Mouse (Mus musculus): ENCODE measurements around the gene Zbtb45. TPM values are rescaled to one million over a fixed set of nuclear protein-coding genes. Genes with fewer than 3 reads are reported as not detected.

Zbtb45 gene
- total RNA-seq (2022), result 1 to 10 TPM; 2.5 to 3.6 (median 2.8) TPM

- DNase-seq (ENCODE audit: low spot score in 2 of 2), result no peak
Measured at GRCm38 (mm10) chr7:13010005-13010908, at the start of gene Zbtb45. Zbtb45 (minus strand) TSS chr7:13010034.

DNA sequence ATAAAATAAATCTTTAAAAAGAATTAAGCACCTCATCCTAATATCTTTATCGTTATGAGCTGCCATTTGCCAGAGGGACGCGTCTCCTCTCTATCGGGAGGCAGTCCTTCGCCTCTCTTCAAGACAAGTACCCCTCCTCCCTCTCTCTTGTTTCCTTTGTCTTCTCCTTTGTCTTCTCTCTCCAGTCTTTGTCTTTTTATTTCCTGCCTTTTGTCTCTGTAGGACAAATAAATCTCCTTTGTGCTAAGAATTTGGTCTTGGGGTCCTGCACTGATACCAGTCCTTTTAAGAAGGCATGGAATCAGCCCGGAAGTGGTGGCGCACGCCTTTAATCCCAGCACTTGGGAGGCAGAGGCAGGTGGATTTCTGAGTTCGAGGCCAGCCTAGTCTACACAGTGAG, 49.7 kb upstream of the Zbtb45 start:
- no peak for DNase-seq (ENCODE audit: low spot score in 2 of 2)

- no peak for DNase-seq (ENCODE audit: low spot score in 2 of 2)
Measured at GRCm38 (mm10) chr7:13056913-13057700, 47.3 kb upstream of the Zbtb45 start.

DNA sequence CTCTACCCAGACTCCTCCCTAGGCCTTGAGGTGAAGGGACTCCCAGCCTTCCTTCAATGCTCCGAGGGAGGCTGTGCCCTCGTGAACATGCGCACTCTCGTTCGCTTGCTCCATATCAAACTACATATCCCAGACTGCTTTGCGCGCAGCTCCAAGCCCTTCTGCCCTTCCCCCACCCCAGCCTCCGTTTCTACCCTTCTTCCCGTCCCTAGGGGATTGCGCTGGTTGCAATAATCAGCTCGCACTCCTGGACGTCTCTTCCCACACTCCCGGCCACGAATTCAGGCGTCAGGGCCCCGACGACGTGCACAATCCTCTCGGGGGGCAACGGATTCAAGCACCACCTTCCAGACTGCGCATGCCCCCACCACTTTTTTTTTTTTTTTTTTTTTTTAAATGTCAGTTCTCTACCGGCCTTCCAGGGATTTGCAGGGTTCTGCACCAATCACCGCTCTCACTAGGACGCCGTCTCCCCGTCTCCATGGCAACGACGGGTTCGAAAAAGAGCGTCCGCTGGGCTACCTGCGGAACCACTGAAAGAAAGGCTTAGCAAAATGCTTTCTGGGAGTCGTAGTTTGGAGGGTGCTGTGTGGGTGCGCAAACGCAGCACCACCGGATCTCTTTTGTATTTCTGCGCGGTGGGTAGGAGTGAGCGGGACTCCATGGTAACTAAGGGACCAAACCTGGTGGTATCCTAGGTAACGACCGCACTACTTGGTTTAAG, 44.6 kb upstream of the Zbtb45 start, which contains the start of gene Mzf1:
Mzf1 (minus strand) TSS at position 478 of the 724 bp plus-strand sequence.
- DNase-seq (ENCODE audit: low spot score in 2 of 2), result peak; percentile 84 to 87

DNA sequence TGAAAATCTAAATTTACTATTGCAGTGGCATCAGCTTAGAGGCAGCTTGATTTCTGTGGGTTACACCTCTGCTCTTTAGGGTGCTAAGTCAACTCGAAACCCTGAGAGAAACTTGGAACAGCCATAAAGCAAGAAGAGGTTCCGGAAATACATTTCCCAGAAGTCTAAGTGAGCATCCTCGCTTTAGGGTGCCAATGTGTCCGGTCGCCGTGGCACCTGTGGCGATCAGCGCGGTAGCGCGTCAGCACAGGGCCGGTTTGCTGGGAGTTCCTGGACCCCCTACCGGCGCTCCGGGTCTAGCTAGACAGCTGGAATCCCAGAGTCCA, 44.1 kb upstream of the Zbtb45 start:
- no peak for DNase-seq (ENCODE audit: low spot score in 2 of 2)

DNA sequence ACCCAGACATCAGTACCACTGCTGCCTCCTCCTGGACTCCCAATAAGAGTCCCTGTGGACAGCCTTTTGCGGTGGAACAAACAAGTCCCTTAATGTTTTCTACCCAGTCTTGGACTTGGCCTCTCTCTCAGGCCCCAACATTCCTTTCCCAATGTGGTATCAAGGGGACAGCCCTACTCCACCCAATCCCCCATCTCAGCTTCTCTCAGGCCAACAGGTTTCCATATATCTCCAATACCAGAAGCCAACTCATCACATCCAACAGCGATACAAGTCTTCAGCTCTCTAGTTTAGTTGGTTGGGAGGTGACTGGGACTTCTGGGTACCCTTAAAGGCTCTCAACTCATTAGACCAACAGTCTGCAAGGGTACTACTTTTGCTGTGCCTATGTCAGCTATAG, 43.7 kb upstream of the Zbtb45 start:
- DNase-seq (ENCODE audit: low spot score in 2 of 2), result no peak

- DNase-seq (ENCODE audit: low spot score in 2 of 2), result no peak
Measured at GRCm38 (mm10) chr7:13053001-13053400, 43.2 kb upstream of the Zbtb45 start.

GRCm38 (mm10) chr7:13046084-13046483, 36.2 kb upstream of the Zbtb45 start:
- DNase-seq (ENCODE audit: low spot score in 2 of 2), result no peak

- DNase-seq (ENCODE audit: low spot score in 2 of 2), result no peak
Measured at GRCm38 (mm10) chr7:13044254-13044625, 34.4 kb upstream of the Zbtb45 start.

- DNase-seq (ENCODE audit: low spot score in 2 of 2), result no peak
Measured at GRCm38 (mm10) chr7:13043445-13044253, 33.8 kb upstream of the Zbtb45 start.

- DNase-seq (ENCODE audit: low spot score in 2 of 2), result no peak
Measured at GRCm38 (mm10) chr7:13043120-13043444, 33.2 kb upstream of the Zbtb45 start.

DNA sequence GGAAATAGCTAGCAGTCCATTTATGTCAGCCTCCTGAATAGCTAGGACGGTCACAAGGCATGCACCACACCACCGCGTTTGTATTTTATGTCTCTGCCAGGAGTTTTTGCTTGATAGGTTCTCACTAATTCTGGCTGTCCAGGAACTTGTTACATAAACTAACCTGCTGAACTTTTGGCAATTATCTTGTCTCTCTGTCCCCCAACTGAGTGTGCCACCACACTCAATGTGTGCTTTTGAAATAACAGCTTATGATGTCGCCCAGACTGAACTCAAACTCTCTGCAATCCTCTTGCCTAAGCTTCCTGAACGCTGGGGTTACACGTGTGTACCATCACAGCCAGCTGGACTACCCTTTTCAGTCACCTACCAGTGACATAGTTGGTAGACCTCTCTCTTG, 32.7 kb upstream of the Zbtb45 start:
- no peak for DNase-seq (ENCODE audit: low spot score in 2 of 2)

DNA sequence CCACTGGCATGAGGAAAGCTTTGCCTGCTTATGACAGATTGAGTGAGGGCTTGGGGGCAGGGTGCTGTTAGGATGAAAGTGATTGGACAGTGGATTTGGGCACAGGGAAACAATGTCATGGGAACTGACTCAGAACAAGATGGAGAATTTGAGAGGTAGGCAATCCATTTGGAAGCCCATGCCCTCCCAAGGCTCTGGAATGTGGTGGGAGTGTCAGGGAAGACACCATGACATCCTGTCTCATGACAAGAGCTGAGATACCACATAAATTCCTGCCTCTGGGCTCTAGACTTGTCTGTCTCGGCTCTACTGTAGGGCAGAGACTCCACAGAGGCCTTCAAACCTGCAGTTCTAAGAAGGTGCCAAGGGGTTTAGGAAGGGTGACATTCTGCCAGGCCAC, 31.4 kb upstream of the Zbtb45 start:
- no peak for DNase-seq (ENCODE audit: low spot score in 2 of 2)

DNA sequence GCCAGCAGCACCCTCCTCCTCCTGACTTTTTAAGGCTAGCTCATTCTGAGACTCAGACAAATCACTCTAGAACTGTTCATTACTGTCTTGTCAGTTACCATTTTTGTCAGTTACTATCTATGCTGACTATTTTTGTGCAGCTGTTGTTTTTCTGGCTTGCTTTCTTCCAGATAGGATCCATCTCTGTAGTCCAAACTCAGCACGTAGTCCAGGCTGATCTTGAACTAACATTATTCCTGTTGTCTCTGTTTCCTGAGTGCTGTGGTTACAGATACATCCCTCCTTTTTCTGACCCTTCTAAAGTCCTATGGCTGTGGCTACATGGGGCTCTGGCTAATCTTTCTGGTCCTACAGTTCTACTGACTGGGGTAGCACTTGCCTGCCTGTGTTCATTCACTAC, 29.3 kb upstream of the Zbtb45 start:
- no peak for DNase-seq (ENCODE audit: low spot score in 2 of 2)

DNA sequence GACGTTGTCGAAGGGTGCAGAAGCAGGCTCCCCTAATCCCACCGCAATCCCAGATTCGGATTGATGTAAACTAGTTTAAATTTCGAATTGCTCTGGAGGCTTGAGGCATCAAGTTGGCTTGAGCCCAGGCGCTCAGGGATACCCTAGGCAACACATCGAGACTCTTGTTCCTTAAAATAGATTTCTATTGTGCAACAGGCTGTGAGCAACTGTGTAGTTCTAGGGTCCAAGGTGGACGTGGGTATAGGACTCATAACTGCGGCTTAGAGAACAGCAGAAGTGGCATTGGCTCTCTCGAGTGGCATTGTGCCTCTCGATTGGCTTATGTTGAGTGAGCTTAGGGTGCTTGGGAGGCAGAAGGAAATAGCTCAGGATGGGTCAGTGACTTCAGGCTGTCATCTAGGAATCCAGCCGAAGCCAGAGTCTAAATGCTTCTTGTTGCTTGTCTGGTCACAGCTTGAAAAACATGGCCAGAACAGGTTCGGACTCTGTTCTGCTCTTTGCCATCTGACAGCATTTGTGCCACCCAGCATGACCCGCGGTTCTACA, 28.9 kb upstream of the Zbtb45 start:
- no peak for DNase-seq (ENCODE audit: low spot score in 2 of 2)

- DNase-seq (ENCODE audit: low spot score in 2 of 2), result peak; percentile 96 to 97
Measured at GRCm38 (mm10) chr7:13037901-13038555, 28.2 kb upstream of the Zbtb45 start, which contains the start of gene Ube2m. Ube2m (minus strand) TSS chr7:13038275.

DNA sequence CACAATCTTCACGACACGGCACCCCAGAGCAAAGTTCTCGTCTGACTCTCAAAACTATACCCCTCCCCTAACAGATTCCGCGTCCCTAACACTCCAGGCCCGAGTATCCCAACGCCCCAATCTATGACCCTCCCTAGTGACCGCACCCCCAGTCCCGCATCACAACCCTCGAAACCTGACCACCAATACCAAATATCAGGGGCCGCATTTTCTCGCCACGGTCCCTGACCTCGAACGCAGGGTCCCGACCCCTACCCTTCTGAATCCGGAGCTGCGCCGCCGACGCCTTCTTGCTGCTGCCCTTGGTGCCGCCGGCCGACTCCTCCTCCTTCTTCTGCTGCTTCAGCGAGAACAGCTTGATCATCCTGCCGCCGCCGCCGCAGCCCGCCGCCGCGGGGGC, 27.5 kb upstream of the Zbtb45 start:
- no peak for DNase-seq (ENCODE audit: low spot score in 2 of 2)

- DNase-seq (ENCODE audit: low spot score in 2 of 2), result no peak
Measured at GRCm38 (mm10) chr7:13036806-13037205, 27.0 kb upstream of the Zbtb45 start.

DNA sequence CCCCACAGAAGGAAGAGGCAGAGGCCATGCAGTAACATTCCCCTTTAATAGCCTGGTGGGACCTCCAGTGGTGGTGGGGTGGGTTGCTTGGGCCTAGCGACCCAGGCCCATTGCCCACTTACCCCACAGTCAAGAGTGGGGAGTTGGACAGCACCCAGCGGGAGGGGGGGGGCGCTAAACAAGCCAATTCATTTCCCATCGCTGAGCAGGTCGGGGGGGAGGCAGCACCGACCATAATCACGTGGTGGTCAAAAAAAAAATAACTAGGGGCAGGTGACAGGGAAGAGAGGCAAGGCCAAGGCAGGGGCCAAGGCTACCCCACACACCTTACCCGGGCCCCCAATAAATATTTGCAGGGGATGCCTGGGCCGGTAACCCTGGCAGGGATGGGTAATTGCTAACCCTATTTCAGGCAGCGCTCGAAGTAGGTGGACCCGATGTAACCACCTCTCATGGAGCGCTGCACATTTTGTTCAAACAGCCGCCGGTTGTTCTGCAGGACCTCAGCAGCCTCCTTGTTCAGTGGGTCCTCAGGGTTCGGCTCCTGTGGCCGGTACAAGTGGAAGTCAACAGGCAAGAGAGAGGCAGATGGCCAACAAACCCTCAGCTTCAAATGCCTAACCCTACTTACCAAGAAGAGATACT, 25.5 kb upstream of the Zbtb45 start:
- DNase-seq (ENCODE audit: low spot score in 2 of 2), result no peak

All from gastrocnemius, adult 8-10 months (tissue).